Mouse (Mus musculus): ENCODE data around the gene Ihh. TPM values are rescaled to one million over a fixed set of nuclear protein-coding genes. Genes with fewer than 3 reads are reported as not detected.

Ihh gene
- polyA plus RNA-seq, 1 experiment: 0.94 TPM

- no peaks in the 10 kb centered on the region for H3K36me3 ChIP-seq (ENCODE audit: control insufficient read depth, insufficient read depth, low read length)
- TF ChIP-seq POLR2A (IDR thresholded peaks at IDR 0.05; ENCODE audit: control insufficient read depth, extremely low read depth, insufficient read depth, low read length, poor library complexity) (no peak), CTCF (IDR thresholded peaks at IDR 0.05; ENCODE audit: borderline replicate concordance, control insufficient read depth, extremely low read depth, insufficient read depth, low read length, poor library complexity) (no peak)
- no peak for DNase-seq
- H3K27ac ChIP-seq (ENCODE audit: control insufficient read depth, insufficient read depth, low read length): no peak overlapping the region
- no peaks in the 10 kb centered on the region for H3K27me3 ChIP-seq (ENCODE audit: control insufficient read depth, insufficient read depth, low read length)
- H3K4me1 ChIP-seq (replicated peaks; ENCODE audit: control insufficient read depth, insufficient read depth, low read length): no peaks in the 10 kb centered on the region
- 92% methylated on average over 7 of the region's 7 CpGs for WGBS
- no peak overlapping the region for H3K4me3 ChIP-seq (ENCODE audit: control insufficient read depth, insufficient read depth, low read length)
These were observed 10.2 kb upstream of the Ihh start for GRCm38 (mm10) chr1:74961722-74962121.

DNA sequence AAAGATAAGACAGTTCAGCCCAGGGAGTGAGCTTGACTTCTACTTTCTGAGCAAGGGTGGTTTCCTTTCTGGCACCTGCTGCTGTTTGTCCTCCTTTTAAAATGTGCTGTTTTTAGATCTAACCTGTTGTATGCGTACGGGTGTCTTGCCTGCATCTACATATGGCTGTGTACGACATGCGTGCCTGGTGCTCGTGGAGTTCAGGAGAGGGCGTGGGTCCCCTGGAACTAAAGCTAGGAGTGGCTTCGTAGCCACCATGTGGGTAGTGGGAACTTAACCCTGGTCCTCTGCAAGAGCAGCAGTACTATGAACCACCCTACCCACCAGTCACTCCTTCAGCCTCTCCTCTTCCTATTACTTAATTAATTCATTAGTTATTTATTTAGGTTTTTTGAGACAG, 8.6 kb upstream of the Ihh start:
- Histone ChIP-seq H3K4me1 (replicated peaks; ENCODE audit: control insufficient read depth, insufficient read depth, low read length) (no peaks in the 10 kb centered on the region), H3K36me3 (ENCODE audit: control insufficient read depth, insufficient read depth, low read length) (no peaks in the 10 kb centered on the region), H3K27me3 (ENCODE audit: control insufficient read depth, insufficient read depth, low read length) (no peaks in the 10 kb centered on the region), H3K27ac (ENCODE audit: control insufficient read depth, insufficient read depth, low read length) (no peak overlapping the region), H3K4me3 (ENCODE audit: control insufficient read depth, insufficient read depth, low read length) (no peak overlapping the region)
- WGBS: 60% methylated on average over 7 of the region's 7 CpGs
- DNase-seq: no peak
- TF ChIP-seq POLR2A (IDR thresholded peaks at IDR 0.05; ENCODE audit: control insufficient read depth, extremely low read depth, insufficient read depth, low read length, poor library complexity): no peak

GRCm38 (mm10) chr1:74950576-74951490, 639 bp downstream of the Ihh start:
- WGBS: 4% methylated on average over 84 of the region's 84 CpGs
- H3K27me3 ChIP-seq (ENCODE audit: control insufficient read depth, insufficient read depth, low read length): peaks cover 8% of the 10 kb centered on the region; the same call in 1 of the 2 replicates
- no peaks in the 10 kb centered on the region for H3K36me3 ChIP-seq (ENCODE audit: control insufficient read depth, insufficient read depth, low read length)
- no peak for DNase-seq
- H3K27ac ChIP-seq (ENCODE audit: control insufficient read depth, insufficient read depth, low read length): no peak overlapping the region
- H3K4me3 ChIP-seq (ENCODE audit: control insufficient read depth, insufficient read depth, low read length): no peak overlapping the region
- no peaks in the 10 kb centered on the region for H3K4me1 ChIP-seq (replicated peaks; ENCODE audit: control insufficient read depth, insufficient read depth, low read length)
- TF ChIP-seq POLR2A (IDR thresholded peaks at IDR 0.05; ENCODE audit: control insufficient read depth, extremely low read depth, insufficient read depth, low read length, poor library complexity) (no peak), CTCF (IDR thresholded peaks at IDR 0.05; ENCODE audit: borderline replicate concordance, control insufficient read depth, extremely low read depth, insufficient read depth, low read length, poor library complexity) (no peak)

GRCm38 (mm10) chr1:74950066-74950465, 1.4 kb downstream of the Ihh start:
- H3K27me3 ChIP-seq (ENCODE audit: control insufficient read depth, insufficient read depth, low read length): peaks cover 8% of the 10 kb centered on the region; the same call in 1 of the 2 replicates
- WGBS: 3% methylated on average over 16 of the region's 16 CpGs
- no peak for DNase-seq
- H3K36me3 ChIP-seq (ENCODE audit: control insufficient read depth, insufficient read depth, low read length): no peaks in the 10 kb centered on the region
- no peak for TF ChIP-seq POLR2A (IDR thresholded peaks at IDR 0.05; ENCODE audit: control insufficient read depth, extremely low read depth, insufficient read depth, low read length, poor library complexity)
- no peak for TF ChIP-seq CTCF (IDR thresholded peaks at IDR 0.05; ENCODE audit: borderline replicate concordance, control insufficient read depth, extremely low read depth, insufficient read depth, low read length, poor library complexity)
- no peak overlapping the region for H3K4me3 ChIP-seq (ENCODE audit: control insufficient read depth, insufficient read depth, low read length)
- no peaks in the 10 kb centered on the region for H3K4me1 ChIP-seq (replicated peaks; ENCODE audit: control insufficient read depth, insufficient read depth, low read length)
- no peak overlapping the region for H3K27ac ChIP-seq (ENCODE audit: control insufficient read depth, insufficient read depth, low read length)

- Histone ChIP-seq H3K36me3 (ENCODE audit: control insufficient read depth, insufficient read depth, low read length) (no peaks in the 10 kb centered on the region), H3K4me3 (ENCODE audit: control insufficient read depth, insufficient read depth, low read length) (no peak overlapping the region), H3K27me3 (ENCODE audit: control insufficient read depth, insufficient read depth, low read length) (peaks cover 8% of the 10 kb centered on the region; the same call in 1 of the 2 replicates), H3K4me1 (replicated peaks; ENCODE audit: control insufficient read depth, insufficient read depth, low read length) (no peaks in the 10 kb centered on the region), H3K27ac (ENCODE audit: control insufficient read depth, insufficient read depth, low read length) (no peak overlapping the region)
- TF ChIP-seq CTCF (IDR thresholded peaks at IDR 0.05; ENCODE audit: borderline replicate concordance, control insufficient read depth, extremely low read depth, insufficient read depth, low read length, poor library complexity) (no peak), POLR2A (IDR thresholded peaks at IDR 0.05; ENCODE audit: control insufficient read depth, extremely low read depth, insufficient read depth, low read length, poor library complexity) (no peak)
- no peak for DNase-seq
- WGBS: 10% methylated on average over 24 of the region's 24 CpGs
These were observed 1.8 kb downstream of the Ihh start for GRCm38 (mm10) chr1:74949666-74950050.

DNA sequence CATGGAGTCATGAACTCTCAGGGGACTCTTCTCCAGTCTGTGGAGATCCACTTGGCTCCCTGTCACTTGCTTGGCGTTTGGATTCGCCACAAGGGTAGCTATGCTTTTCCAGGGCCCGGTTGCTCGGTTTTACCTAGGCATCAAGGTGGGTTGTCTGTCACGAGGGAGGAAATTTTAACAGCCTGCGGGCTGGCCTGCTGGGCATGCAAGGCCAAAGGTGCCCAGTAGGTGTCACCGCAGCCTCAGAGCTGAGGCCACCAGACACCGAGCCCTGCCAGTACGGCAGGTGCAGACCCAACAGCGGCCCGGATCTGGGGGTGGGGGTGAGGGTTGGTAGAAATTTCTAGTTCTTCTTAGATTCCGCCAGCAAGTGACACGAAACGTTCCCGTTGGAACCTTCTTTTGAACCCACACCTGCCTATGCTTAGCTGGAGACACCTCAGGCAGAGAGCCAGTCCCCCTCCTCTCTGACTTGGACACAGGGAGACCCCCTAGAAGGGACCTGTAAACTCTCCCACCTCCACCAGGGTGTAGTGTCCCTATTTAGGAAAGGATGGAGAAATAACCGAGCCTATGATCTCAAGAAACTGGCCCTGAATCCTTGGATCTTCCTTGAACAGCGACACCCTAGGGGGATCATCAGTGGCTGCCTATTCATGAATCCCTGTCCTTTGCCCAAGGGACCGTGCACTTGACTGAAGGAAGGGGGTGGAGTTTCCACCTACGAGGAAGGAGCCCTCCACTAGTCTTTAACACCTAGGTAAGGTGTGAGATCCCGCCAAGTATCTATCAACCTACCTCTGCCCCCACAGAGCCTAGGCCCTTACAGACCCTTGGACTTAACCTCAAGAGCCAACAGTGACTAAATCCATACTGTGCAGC, 2.4 kb downstream of the Ihh start:
- DNase-seq: peak; percentile 55
- 7% methylated on average over 20 of the region's 20 CpGs for WGBS
- Histone ChIP-seq H3K27me3 (ENCODE audit: control insufficient read depth, insufficient read depth, low read length) (peaks cover 8% of the 10 kb centered on the region; the same call in 1 of the 2 replicates), H3K4me3 (ENCODE audit: control insufficient read depth, insufficient read depth, low read length) (no peak overlapping the region), H3K36me3 (ENCODE audit: control insufficient read depth, insufficient read depth, low read length) (no peaks in the 10 kb centered on the region), H3K27ac (ENCODE audit: control insufficient read depth, insufficient read depth, low read length) (no peak overlapping the region), H3K4me1 (replicated peaks; ENCODE audit: control insufficient read depth, insufficient read depth, low read length) (no peaks in the 10 kb centered on the region)
- TF ChIP-seq POLR2A (IDR thresholded peaks at IDR 0.05; ENCODE audit: control insufficient read depth, extremely low read depth, insufficient read depth, low read length, poor library complexity) (no peak), CTCF (IDR thresholded peaks at IDR 0.05; ENCODE audit: borderline replicate concordance, control insufficient read depth, extremely low read depth, insufficient read depth, low read length, poor library complexity) (peak; percentile 63; the same call in 1 of the 2 replicates)

All from thymus, adult 2 months (tissue).